Mouse (Mus musculus) neural tube, embryonic 13.5 days (tissue): Measurements from ENCODE around the gene Cd55b. TPM values are rescaled to one million over a fixed set of nuclear protein-coding genes. Genes with fewer than 3 reads are reported as not detected.
"Not testable (repeated sequence)": the region's sequence is repeated elsewhere in the genome, so short reads cannot be mapped to it uniquely, and the experiment has no call there.

Source experiments
- ATAC-seq: fragments of 200-750 bp; cut with Nextera tagmentation; 2 replicates; pipeline ENCODE4 v1.8.0; 2017; ENCODE audit warnings: low read depth, mild to moderate bottlenecking, moderate TSS enrichment, moderate library complexity
- H3K27ac ChIP-seq: fragments of 300-500 bp; sonication (generic); replicated peaks from 2 replicates; pipeline ENCODE4 v1.5.1; 2015; ENCODE audit warnings: moderate library complexity, mild to moderate bottlenecking, inconsistent platforms
- H3K27me3 ChIP-seq: fragments of 300-500 bp; sonication (generic); 2 replicates; pipeline ENCODE4 v1.6.1; 2015; ENCODE audit warnings: mild to moderate bottlenecking, inconsistent platforms
- H3K36me3 ChIP-seq: fragments of 300-500 bp; sonication (generic); 2 replicates; pipeline ENCODE4 v1.6.1; 2015; ENCODE audit warnings: mild to moderate bottlenecking, inconsistent platforms
- H3K4me1 ChIP-seq: fragments of 300-500 bp; sonication (generic); replicated peaks from 2 replicates; pipeline ENCODE4 v1.6.1; 2015; ENCODE audit warnings: inconsistent platforms
- H3K4me2 ChIP-seq: fragments of 300-500 bp; sonication (generic); 2 replicates; pipeline ENCODE4 v1.6.1; 2015; ENCODE audit warnings: inconsistent platforms, mild to moderate bottlenecking, moderate library complexity
- H3K4me3 ChIP-seq: fragments of 300-500 bp; sonication (generic); 2 replicates; pipeline ENCODE4 v1.5.1; 2015; ENCODE audit warnings: mild to moderate bottlenecking, inconsistent platforms
- H3K9ac ChIP-seq: fragments of 300-500 bp; sonication (generic); 2 replicates; pipeline ENCODE4 v1.6.1; 2015; ENCODE audit warnings: moderate library complexity, mild to moderate bottlenecking, inconsistent platforms
- H3K9me3 ChIP-seq: fragments of 300-500 bp; sonication (generic); 2 replicates; pipeline ENCODE4 v1.6.1; 2016; ENCODE audit warnings: inconsistent platforms
- WGBS: fragments of 180-500 bp; shearing (Covaris S2); methylation state at CpG from one replicate; pipeline ENCODE4 v1.1.7; 2015; 5-methylcytosine and 5-hydroxymethylcytosine counted together
- polyA plus RNA-seq: library from polyadenylated mRNA; unstranded; fragments of >200 nt; fragmentation: Nextera tagmentation; extraction: Ambion mirVana; gene quantifications from 2 replicates; pipeline ENCODE4 v1.2.1, GENCODE M21; 2015

Gene Cd55b
- not detected in 2 replicates for polyA plus RNA-seq

GRCm38 (mm10) chr1:130422664-130423111 lies at the start of gene Cd55b:
TSS of gene Cd55b (minus strand) at chr1:130423009.
- Histone ChIP-seq H3K27ac (no peak within 1 kb of the TSS), H3K4me2 (no peak within 1 kb of the TSS), H3K36me3 (no peaks in the 10 kb centered on the region), H3K4me1 (no peaks in the 10 kb centered on the region), H3K4me3 (no peak within 1 kb of the TSS), H3K9ac (no peak within 1 kb of the TSS), H3K9me3 (no peaks in the 10 kb centered on the region), H3K27me3 (no peaks in the 10 kb centered on the region)
- WGBS: 62% methylated on average over 18 of the region's 18 CpGs
- no peak for ATAC-seq

- Histone ChIP-seq H3K4me3 (no peak overlapping the region), H3K27ac (no peak overlapping the region), H3K4me1 (no peaks in the 10 kb centered on the region), H3K36me3 (no peaks in the 10 kb centered on the region), H3K4me2 (no peak overlapping the region), H3K9ac (no peak overlapping the region), H3K27me3 (no peaks in the 10 kb centered on the region), H3K9me3 (no peaks in the 10 kb centered on the region)
- no peak for ATAC-seq
- 83% methylated on average over 4 of the region's 4 CpGs for WGBS
Observed at GRCm38 (mm10) chr1:130470074-130470473, 47.3 kb upstream of the Cd55b start.

GRCm38 (mm10) chr1:130467453-130467852 lies 44.6 kb upstream of the Cd55b start:
- H3K9me3 ChIP-seq: no peaks in the 10 kb centered on the region
- H3K4me2 ChIP-seq: no peak overlapping the region
- H3K4me1 ChIP-seq: no peaks in the 10 kb centered on the region
- ATAC-seq: no peak
- H3K9ac ChIP-seq: no peak overlapping the region
- WGBS: 84% methylated on average over 2 of the region's 2 CpGs
- no peaks in the 10 kb centered on the region for H3K36me3 ChIP-seq
- no peak overlapping the region for H3K4me3 ChIP-seq
- H3K27ac ChIP-seq: no peak overlapping the region
- no peaks in the 10 kb centered on the region for H3K27me3 ChIP-seq

GRCm38 (mm10) chr1:130464173-130464572 lies 41.4 kb upstream of the Cd55b start:
- H3K9ac ChIP-seq: no peak overlapping the region
- no peaks in the 10 kb centered on the region for H3K27me3 ChIP-seq
- H3K4me2 ChIP-seq: no peak overlapping the region
- H3K27ac ChIP-seq: no peak overlapping the region
- H3K9me3 ChIP-seq: no peaks in the 10 kb centered on the region
- ATAC-seq: no peak
- no peak overlapping the region for H3K4me3 ChIP-seq
- no peaks in the 10 kb centered on the region for H3K36me3 ChIP-seq
- H3K4me1 ChIP-seq: no peaks in the 10 kb centered on the region

GRCm38 (mm10) chr1:130462867-130463266 lies 40.1 kb upstream of the Cd55b start:
- Histone ChIP-seq H3K36me3 (no peaks in the 10 kb centered on the region), H3K4me2 (peak overlapping the region; percentile 71), H3K9me3 (no peaks in the 10 kb centered on the region), H3K27ac (peak overlapping the region; percentile 57), H3K4me1 (no peaks in the 10 kb centered on the region), H3K27me3 (no peaks in the 10 kb centered on the region), H3K9ac (peak overlapping the region; percentile 72), H3K4me3 (peak overlapping the region; percentile 57)
- ATAC-seq: peak; percentile 92
- 8% methylated on average over 4 of the region's 4 CpGs for WGBS

- H3K9me3 ChIP-seq: no peaks in the 10 kb centered on the region
- peak within 1 kb of the TSS; percentile 72 for H3K9ac ChIP-seq
- no peaks in the 10 kb centered on the region for H3K36me3 ChIP-seq
- peak; percentile 98 for ATAC-seq
- peak within 1 kb of the TSS; percentile 57 for H3K4me3 ChIP-seq
- peak within 1 kb of the TSS; percentile 71 for H3K4me2 ChIP-seq
- under 1% methylated on average over 45 of the region's 45 CpGs for WGBS
- no peaks in the 10 kb centered on the region for H3K27me3 ChIP-seq
- peak within 1 kb of the TSS; percentile 57 for H3K27ac ChIP-seq
- no peaks in the 10 kb centered on the region for H3K4me1 ChIP-seq
Observed at GRCm38 (mm10) chr1:130462084-130462861, 39.5 kb upstream of the Cd55b start, which contains the start of gene Cd55. TSS of gene Cd55 (minus strand) at chr1:130462744.

- Histone ChIP-seq H3K9ac (no peak overlapping the region), H3K36me3 (no peaks in the 10 kb centered on the region), H3K4me3 (no peak overlapping the region), H3K4me2 (no peak overlapping the region), H3K27me3 (no peaks in the 10 kb centered on the region), H3K4me1 (no peaks in the 10 kb centered on the region), H3K9me3 (no peaks in the 10 kb centered on the region), H3K27ac (no peak overlapping the region)
- no peak for ATAC-seq
- WGBS: 92% methylated on average over 2 of the region's 2 CpGs
Observed at GRCm38 (mm10) chr1:130455111-130455510, 32.3 kb upstream of the Cd55b start.

GRCm38 (mm10) chr1:130442930-130443329 lies 20.1 kb upstream of the Cd55b start:
- not testable (repeated sequence) for H3K4me2 ChIP-seq

GRCm38 (mm10) chr1:130430920-130431319 lies 8.1 kb upstream of the Cd55b start:
- H3K27ac ChIP-seq: no peak overlapping the region
- H3K4me1 ChIP-seq: no peaks in the 10 kb centered on the region
- no peak overlapping the region for H3K9ac ChIP-seq
- peaks cover 3% of the 10 kb centered on the region; the same call in 1 of the 2 replicates for H3K9me3 ChIP-seq
- H3K36me3 ChIP-seq: no peaks in the 10 kb centered on the region
- no peaks in the 10 kb centered on the region for H3K27me3 ChIP-seq
- no peak overlapping the region for H3K4me3 ChIP-seq
- no peak overlapping the region for H3K4me2 ChIP-seq
- no peak for ATAC-seq
- 81% methylated on average over 4 of the region's 4 CpGs for whole genome bisulfite sequencing

More at GRCm38 (mm10) chr1:130442930-130443329, 20.1 kb upstream of the Cd55b start:
- H3K9me3 ChIP-seq, H3K27me3 ChIP-seq, H3K4me3 ChIP-seq, H3K27ac ChIP-seq, H3K4me1 ChIP-seq, H3K36me3 ChIP-seq, ATAC-seq, H3K9ac ChIP-seq: not testable (repeated sequence)
- 88% methylated on average over 1 of the region's 1 CpGs for WGBS

- not testable (repeated sequence) for H3K27me3 ChIP-seq, H3K27ac ChIP-seq, H3K9ac ChIP-seq, H3K4me1 ChIP-seq, H3K4me2 ChIP-seq, ATAC-seq, H3K36me3 ChIP-seq, H3K9me3 ChIP-seq, H3K4me3 ChIP-seq
Observed at GRCm38 (mm10) chr1:130428667-130429066, 5.9 kb upstream of the Cd55b start.

- not testable (repeated sequence) for H3K4me3 ChIP-seq, ATAC-seq
- 81% methylated on average over 3 of the region's 3 CpGs for WGBS
Observed at GRCm38 (mm10) chr1:130427175-130427853, 4.5 kb upstream of the Cd55b start.

GRCm38 (mm10) chr1:130422033-130422432 lies 776 bp downstream of the Cd55b start:
- not testable (repeated sequence) for H3K27ac ChIP-seq, H3K27me3 ChIP-seq, H3K9me3 ChIP-seq, H3K4me1 ChIP-seq, H3K4me3 ChIP-seq, ATAC-seq, H3K9ac ChIP-seq, H3K4me2 ChIP-seq, H3K36me3 ChIP-seq
- no CpG with 5 or more reads among the region's 6 CpGs for WGBS

More at GRCm38 (mm10) chr1:130427175-130427853, 4.5 kb upstream of the Cd55b start:
- H3K9ac ChIP-seq, H3K9me3 ChIP-seq, H3K36me3 ChIP-seq, H3K4me1 ChIP-seq, H3K4me2 ChIP-seq, H3K27me3 ChIP-seq, H3K27ac ChIP-seq: not testable (repeated sequence)
